Mouse (Mus musculus) naive thymus-derived CD4-positive, alpha-beta T cell, adult 2 months (primary cell): ENCODE results near the gene Rabl2.

Experiments used
- DNase-seq: peaks from one replicate; pipeline ENCODE4 v3.0.0-alpha.2; 2011; ENCODE audit warnings: low read depth

The Rabl2 gene

DNA sequence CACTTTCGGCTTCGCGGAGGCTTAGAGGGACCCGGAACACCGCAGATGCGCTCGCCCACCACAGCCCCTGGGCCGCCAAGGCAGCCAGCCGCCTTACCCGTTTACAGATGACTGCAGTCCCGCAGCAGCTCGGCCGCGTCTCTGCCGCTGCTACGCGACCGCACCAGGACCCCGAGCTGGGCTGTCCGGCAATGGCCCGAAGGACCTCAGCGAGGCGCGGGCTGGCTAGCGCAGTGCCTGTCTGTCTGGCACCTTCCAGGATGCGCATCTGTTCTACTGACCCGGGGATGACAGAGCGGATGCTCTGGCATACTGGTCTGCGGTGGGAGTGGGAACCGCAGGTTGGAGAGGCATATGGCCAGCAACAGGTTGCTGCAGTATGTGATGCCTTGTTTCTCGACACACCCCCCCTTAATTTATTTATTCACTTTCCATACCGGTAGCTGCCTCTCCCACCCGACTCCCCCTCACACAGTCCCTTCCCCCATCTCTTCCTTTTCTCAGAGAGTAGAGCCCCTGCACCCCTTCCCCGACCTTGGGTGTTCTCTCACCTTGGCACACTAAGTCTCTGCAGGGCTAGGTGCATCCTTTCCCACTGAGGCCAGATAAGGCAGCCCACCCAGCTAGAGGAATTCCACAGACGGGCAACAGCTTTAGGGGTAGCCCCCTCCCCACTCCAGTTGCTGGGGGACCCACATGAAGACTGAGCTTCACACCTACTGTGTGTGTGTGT lies at the start of gene Rabl2:
Gene Rabl2, minus strand, starts transcription at position 201 of the 733 bp plus-strand sequence.
- peak; percentile 55 for DNase-seq

- peak; percentile 52 for DNase-seq
Observed at GRCm38 (mm10) chr15:89623626-89623959, 31.9 kb upstream of the Rabl2 start.

DNA sequence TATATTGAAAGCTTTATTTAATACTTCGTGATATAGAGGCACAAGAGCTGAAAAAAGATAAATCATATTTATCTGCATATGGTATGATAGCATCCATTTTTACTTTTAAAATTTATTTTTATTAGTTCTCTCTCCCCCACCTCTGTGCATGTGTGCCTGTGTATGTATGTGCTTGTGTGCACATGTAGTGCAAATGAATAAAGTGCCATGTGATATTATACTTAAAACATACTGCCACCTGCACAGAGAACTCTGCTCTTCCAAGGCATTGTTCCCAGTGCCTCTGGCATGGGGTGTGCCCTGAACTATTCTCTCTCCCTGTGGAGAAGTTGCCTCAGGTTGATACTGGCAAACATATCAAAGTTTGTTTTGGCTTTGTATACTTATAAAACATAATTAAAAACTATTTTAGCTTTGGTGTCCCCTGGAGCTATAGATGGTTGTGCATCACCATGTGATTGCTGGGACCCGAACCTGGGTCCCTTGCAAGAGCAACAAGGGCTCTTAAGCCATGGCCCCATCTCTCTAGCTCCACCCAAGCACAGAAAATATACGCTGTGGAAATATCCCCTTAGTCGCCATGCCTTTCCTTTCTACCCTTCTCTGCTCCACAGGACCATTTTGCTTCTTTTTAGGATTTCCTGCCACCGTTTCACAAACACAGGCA lies 31.4 kb upstream of the Rabl2 start:
- no peak for DNase-seq

DNA sequence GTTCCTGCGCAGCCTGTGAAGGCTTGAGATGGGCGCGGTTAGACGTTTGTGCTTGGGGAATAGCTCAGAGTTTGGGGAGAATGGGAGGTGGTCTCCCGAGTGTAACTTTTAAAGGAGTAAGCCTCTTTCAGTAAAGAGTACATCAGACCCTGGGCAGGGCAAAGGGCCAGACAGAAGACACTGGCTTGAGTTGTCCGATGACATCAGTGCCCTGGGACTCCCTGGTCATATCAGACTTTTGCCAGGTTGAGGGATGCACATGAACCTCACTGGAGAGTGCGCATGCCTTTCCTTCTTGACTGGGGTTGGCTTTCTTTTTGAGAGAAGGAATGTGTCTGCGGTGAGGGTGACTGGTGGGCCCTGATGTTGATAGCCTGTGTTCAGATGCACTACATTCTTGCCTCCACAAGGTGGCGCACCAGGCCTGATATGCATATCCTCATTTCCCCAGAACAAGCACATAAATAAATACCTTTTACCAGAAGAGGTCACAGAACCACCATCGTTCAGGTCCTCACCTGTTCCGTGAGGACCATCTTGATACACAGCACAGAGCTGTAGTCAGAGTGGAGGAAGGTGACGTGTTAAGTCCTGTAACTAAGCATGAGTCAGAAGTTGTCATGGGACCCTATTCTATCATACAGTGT lies 30.7 kb upstream of the Rabl2 start:
- peak; percentile 21 for DNase-seq

GRCm38 (mm10) chr15:89607888-89608287 lies 16.2 kb upstream of the Rabl2 start:
- DNase-seq = peak; percentile 7

DNA sequence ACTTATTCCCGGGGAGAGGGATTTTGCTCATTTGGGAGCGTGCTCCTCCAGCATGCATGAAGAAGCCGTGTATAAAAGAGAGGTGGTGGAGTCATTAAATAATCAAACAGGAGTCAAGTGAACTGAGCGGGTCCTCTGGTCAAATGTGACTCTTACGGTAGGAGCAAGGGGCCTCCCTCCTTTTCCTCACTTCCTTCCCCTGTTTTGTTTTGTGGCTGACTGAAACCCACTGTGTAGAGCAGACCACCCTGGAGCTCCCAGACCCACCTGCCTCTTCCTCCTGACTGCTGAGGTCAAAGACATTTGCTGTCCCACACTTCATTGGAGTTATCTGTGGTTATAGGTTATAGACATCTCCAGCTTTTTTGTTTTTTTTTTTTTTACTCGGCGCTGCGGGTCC lies 15.8 kb upstream of the Rabl2 start:
- DNase-seq = no peak

GRCm38 (mm10) chr15:89605822-89606570 lies 14.3 kb upstream of the Rabl2 start:
- no peak for DNase-seq

GRCm38 (mm10) chr15:89592548-89592947 lies 825 bp upstream of the Rabl2 start:
- DNase-seq = no peak

DNA sequence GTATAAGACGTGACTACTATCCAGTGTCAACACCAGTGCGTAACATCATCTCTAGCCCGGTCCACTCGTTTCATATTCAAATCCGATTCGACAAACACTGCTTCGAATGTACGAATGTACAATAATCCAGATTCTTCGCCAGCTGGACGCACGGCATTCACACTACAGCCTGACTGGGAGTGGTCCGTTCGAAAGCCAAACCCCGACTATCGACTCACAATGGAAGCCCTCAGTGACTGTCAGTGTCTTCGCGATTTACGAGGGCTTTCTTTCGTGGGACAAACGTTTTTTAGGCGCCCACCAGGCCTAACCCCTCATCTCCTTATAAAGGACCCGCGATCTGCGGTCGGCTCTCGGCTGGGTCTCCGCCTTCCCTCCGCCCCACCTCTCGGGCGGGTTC lies 406 bp downstream of the Rabl2 start:
- no peak for DNase-seq

DNA sequence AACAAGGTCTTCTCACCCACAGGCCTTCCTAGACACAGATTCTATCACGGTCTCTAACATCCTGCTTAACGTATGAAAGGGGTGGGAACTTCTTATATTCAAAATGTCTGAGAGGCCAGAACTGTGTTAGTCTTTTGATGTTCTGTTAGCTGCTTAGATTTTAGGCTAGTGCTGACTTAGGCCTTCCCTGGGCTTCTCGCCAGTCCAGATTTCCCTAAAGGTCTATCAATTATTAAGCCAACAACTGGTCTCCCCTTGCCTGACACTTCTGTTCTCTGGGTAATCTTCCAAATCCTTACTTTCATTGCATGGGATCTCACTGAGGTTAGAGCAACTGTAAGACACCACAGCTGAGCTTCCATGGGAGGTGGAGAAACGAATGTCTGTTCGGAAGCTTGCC lies 2.6 kb downstream of the Rabl2 start:
- DNase-seq = no peak

DNA sequence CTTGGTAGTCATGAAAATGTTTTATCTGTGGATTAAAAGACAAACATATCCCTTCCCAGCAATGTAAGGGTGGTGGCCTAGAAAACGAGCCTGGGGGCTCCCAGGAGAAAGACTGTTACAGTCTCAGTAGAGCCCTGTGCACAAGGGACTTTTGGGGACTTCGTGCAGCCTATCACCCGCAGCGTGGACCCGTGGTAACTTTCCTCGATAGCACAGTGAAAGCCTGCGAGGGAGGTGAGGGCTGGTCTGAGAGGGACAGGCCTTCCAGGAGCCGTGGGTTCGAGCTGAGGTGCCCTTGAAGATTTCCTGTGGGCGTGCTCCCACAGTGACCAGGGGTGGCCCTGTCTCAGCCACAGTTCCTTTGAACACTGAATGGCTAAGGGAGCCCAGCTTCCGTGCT lies 6.1 kb downstream of the Rabl2 start:
- DNase-seq = no peak

- no peak for DNase-seq
Observed at GRCm38 (mm10) chr15:89585101-89585500, 6.6 kb downstream of the Rabl2 start.

DNA sequence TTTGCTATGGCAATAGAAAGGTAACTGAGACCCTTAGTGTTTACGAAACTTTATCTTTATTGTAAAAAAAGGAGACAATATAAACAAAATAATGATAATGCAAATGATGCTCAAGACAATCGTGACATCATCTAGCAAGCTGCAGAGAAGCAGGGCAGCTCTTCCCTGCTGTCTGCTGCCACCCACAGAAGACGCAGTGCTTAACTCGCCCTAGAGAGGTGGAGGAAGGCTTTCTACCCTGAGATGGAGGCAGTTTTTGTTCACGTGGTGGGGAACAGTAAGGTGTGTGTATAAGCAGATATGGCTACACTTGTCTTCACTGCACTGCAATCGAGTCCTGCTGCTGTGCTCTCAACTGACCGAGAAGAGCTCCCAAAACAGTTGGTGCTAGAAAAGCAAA lies 9.2 kb downstream of the Rabl2 start:
- DNase-seq = no peak

- DNase-seq = no peak
Observed at GRCm38 (mm10) chr15:89572147-89572546, 19.6 kb downstream of the Rabl2 start.

- no peak for DNase-seq
Observed at GRCm38 (mm10) chr15:89568114-89568513, 23.6 kb downstream of the Rabl2 start, which contains the start of gene Acr. Gene Acr (plus strand): TSS chr15:89568326.

DNA sequence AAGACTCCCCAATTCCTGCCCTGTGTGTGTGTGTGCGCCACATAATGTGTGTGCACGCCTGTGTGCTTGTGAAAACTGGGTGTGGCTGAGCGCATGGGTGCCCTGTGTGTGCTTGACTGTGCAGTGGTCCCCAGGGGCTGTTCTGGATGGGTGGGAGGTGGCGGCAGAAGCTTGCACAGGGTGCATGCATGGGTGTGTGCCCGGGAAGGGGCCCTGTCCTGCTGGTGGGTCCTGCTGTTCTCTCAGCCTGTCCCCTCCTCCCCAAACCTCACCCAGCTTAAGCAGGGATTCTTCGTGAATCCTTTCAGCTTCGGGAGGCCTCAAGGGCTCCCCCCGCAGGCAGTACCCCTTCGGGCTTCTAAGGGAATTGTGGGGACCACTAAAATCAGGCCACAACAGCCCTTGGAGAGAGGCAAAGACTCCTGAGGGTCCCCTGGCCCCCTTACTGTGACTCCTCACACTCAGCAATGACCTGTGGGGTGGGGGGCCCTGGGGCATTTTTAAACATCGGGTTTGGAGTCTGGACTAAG lies 32.5 kb downstream of the Rabl2 start:
- DNase-seq = no peak

DNA sequence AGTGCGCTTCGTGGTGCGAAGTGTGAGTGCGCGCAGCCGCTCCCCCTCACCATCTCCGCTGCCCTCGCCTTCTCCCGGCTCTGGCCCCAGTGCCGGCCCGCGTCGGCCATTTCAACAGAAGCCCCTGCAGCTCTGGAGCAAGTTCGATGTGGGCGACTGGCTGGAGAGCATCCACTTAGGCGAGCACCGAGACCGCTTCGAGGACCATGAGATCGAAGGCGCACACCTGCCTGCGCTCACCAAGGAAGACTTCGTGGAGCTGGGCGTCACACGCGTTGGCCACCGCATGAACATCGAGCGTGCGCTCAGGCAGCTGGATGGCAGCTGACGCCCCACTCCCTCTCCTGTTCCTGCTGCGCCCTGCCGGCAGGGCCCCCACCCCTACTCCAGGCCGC lies 33.7 kb downstream of the Rabl2 start:
- no peak for DNase-seq

DNA sequence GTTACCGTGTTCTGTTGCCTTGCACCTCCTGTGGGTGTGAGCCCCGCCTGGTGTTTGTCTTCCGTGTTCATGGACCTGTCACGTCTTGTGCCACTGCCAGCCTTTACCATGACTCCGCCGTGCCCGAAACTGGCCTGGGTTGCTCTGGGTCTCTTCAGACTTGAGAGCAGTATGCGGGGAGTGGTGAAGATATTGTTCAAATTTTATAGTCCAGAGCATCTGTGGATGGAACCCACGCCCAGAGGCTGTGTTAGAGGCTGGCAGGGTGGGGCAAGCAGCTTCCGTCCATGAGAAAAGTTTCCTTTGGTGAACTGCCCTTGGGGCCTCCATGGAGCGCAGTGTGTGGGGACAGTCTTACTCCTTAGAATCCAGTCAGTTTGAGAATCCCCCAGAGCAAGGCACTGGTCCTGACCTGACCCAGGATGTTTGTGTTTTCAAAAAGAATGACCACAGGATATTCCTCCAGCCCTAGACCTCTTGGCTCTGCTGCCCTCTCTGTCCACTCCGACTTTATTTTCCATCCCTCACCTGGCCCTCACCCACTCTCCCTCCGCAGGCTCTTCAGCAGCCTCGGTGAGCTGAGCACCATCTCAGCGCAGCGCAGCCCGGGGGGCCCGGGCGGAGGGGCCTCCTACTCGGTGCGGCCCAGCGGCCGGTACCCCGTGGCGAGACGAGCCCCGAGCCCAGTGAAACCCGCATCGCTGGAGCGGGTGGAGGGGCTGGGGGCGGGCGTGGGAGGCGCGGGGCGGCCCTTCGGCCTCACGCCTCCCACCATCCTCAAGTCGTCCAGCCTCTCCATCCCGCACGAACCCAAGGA lies 34.3 kb downstream of the Rabl2 start:
- no peak for DNase-seq

DNA sequence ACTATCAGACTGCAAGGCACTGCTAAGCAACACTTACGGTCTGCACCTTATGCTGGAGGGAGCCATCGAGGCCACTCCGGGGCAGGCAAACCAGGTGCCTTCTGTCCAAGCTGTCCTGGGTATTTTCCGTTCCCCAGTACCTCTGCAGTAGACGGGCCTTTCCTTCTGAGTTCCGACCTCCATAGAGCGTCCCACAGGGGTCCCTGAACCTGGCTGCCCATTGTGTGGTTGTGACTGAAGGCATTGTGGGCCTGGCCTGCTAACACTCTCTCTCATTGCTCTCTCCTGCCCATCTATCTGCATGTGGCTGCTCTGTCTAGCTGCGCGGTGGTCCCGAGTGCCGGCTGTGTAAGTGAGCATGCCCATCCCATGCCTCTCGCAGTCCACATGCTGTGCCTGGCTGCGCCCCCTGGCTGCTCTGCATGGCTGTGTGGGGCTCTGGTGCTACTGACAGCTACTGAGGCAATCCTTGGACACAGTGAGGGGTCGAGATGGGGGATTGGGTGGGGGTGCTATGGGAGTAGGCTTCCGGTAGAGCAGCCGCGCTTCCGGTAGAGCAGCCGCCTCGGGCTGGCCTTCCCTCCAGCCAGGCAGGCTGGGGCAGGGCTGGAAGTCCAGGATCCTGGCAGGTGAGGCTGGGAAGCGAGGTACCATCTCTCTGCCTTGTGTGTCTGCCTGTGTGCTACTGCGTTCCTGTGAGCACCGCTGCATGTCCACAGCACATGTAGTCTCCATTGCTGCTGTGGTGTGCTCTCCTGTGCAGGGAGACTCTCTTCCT lies 35.1 kb downstream of the Rabl2 start:
- no peak for DNase-seq

DNA sequence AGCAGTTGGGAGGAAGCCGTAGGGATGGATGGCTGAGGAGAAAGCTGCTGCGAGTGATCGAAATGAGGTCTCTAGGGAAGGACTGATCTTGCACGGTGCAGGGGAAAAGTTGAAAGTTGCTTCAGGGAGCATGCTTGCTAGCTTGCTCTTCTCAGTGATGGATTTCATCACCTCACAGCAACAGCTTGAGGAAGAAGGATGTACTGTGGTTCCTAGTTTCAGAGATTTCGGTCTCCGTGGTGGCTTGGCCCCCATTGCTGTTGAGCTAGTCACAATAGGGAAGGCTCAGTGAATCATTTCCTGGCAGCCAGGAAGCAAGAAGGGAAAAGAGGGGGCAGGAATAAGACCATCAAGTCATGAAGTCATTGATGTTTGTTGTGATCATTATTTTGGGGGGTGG lies 36.1 kb downstream of the Rabl2 start:
- DNase-seq = no peak

- no peak for DNase-seq
Observed at GRCm38 (mm10) chr15:89551733-89552132, 40.0 kb downstream of the Rabl2 start.
